Mouse (Mus musculus): Measurements from ENCODE around the gene Eef1akmt2.

GRCm38 (mm10) chr7:132806286-132806685, 46.2 kb downstream of the Eef1akmt2 start:
- TF ChIP-seq POLR2A (IDR thresholded peaks at IDR 0.05; ENCODE audit: extremely low read depth, insufficient read depth, low read length) (no peak), CTCF (IDR thresholded peaks at IDR 0.05; ENCODE audit: low read depth, low read length) (no peak)

Data from liver, adult 2 months (tissue).